Mouse (Mus musculus): Measurements from ENCODE around the gene Galnt9. TPM values are rescaled to one million over a fixed set of nuclear protein-coding genes. Genes with fewer than 3 reads are reported as not detected.

Galnt9 gene
- polyA plus RNA-seq, 1 experiment from 2014 or later: 0.80 TPM

- Histone ChIP-seq H3K27me3 (replicated peaks; ENCODE audit: control insufficient read depth, insufficient read depth, low read length) (no peaks in the 10 kb centered on the region), H3K36me3 (ENCODE audit: control insufficient read depth, insufficient read depth, low read length) (no peaks in the 10 kb centered on the region), H3K27ac (ENCODE audit: low read depth) (no peak overlapping the region), H3K4me1 (replicated peaks; ENCODE audit: control insufficient read depth, insufficient read depth, low read length) (0 out of 2 replicates have a peak, but pooled peaks cover 3% of the 10 kb centered on the region), H3K9ac (ENCODE audit: low read length) (no peak overlapping the region), H3K4me2 (ENCODE audit: low read length) (no peak overlapping the region), H3K9me3 (ENCODE audit: control insufficient read depth, low read length) (no peaks in the 10 kb centered on the region), H3K4me3 (ENCODE audit: low read depth, low read length) (no peak overlapping the region)
- DNase-seq (ENCODE audit: low spot score) (no peak), ATAC-seq (replicated peaks; ENCODE audit: low FRiP score, low TSS enrichment, low read depth) (no peak)
- WGBS: 79% methylated on average over 7 of the region's 7 CpGs
These were observed 59.0 kb downstream of the Galnt9 start for GRCm38 (mm10) chr5:110603016-110603685.

- Histone ChIP-seq H3K27ac (ENCODE audit: low read depth) (no peak overlapping the region), H3K4me2 (ENCODE audit: low read length) (no peak overlapping the region), H3K4me3 (ENCODE audit: low read depth, low read length) (no peak overlapping the region), H3K4me1 (replicated peaks; ENCODE audit: control insufficient read depth, insufficient read depth, low read length) (0 out of 2 replicates have a peak, but pooled peaks cover 3% of the 10 kb centered on the region), H3K9ac (ENCODE audit: low read length) (no peak overlapping the region), H3K27me3 (replicated peaks; ENCODE audit: control insufficient read depth, insufficient read depth, low read length) (no peaks in the 10 kb centered on the region), H3K9me3 (ENCODE audit: control insufficient read depth, low read length) (no peaks in the 10 kb centered on the region), H3K36me3 (ENCODE audit: control insufficient read depth, insufficient read depth, low read length) (no peaks in the 10 kb centered on the region)
- ATAC-seq (replicated peaks; ENCODE audit: low FRiP score, low TSS enrichment, low read depth) (no peak), DNase-seq (ENCODE audit: low spot score) (no peak)
- WGBS: 76% methylated on average over 2 of the region's 2 CpGs
These were observed 60.2 kb downstream of the Galnt9 start for GRCm38 (mm10) chr5:110604311-110604710.

- H3K4me2 ChIP-seq (ENCODE audit: low read length): no peak overlapping the region
- no peaks in the 10 kb centered on the region for H3K36me3 ChIP-seq (ENCODE audit: control insufficient read depth, insufficient read depth, low read length)
- no peak overlapping the region for H3K4me3 ChIP-seq (ENCODE audit: low read depth, low read length)
- 55% methylated on average over 5 of the region's 5 CpGs for WGBS
- H3K27ac ChIP-seq (ENCODE audit: low read depth): no peak overlapping the region
- H3K4me1 ChIP-seq (replicated peaks; ENCODE audit: control insufficient read depth, insufficient read depth, low read length): 0 out of 2 replicates have a peak, but pooled peaks cover 3% of the 10 kb centered on the region
- H3K9ac ChIP-seq (ENCODE audit: low read length): no peak overlapping the region
- no peaks in the 10 kb centered on the region for H3K9me3 ChIP-seq (ENCODE audit: control insufficient read depth, low read length)
- ATAC-seq (replicated peaks; ENCODE audit: low FRiP score, low TSS enrichment, low read depth) (no peak), DNase-seq (ENCODE audit: low spot score) (no peak)
- H3K27me3 ChIP-seq (replicated peaks; ENCODE audit: control insufficient read depth, insufficient read depth, low read length): no peaks in the 10 kb centered on the region
These were observed 61.5 kb downstream of the Galnt9 start for GRCm38 (mm10) chr5:110605531-110606221.

DNA sequence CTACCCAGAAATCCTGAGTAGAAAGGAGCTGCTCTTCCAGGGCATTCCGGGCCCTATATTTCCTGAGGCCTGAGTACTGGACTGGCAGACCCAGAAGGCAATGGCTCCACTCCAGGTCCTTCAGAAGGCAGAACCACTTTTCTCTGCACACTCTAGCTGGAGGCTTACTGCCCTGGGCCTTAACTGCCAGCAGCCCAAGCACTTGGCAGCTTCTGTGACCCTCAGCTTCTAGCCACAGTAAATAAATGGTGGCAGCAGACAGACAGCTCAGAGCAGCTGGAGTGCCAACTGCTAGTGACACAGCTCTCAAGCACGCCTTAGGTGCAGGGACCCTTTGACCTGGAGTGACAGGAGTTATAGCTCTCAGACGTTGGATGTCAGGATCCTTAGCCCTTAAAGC lies 63.6 kb downstream of the Galnt9 start:
- DNase-seq (ENCODE audit: low spot score) (no peak), ATAC-seq (replicated peaks; ENCODE audit: low FRiP score, low TSS enrichment, low read depth) (no peak)
- 51% methylated on average over 3 of the region's 3 CpGs for WGBS
- H3K9me3 ChIP-seq (ENCODE audit: control insufficient read depth, low read length): no peaks in the 10 kb centered on the region
- no peak overlapping the region for H3K9ac ChIP-seq (ENCODE audit: low read length)
- no peaks in the 10 kb centered on the region for H3K36me3 ChIP-seq (ENCODE audit: control insufficient read depth, insufficient read depth, low read length)
- H3K27me3 ChIP-seq (replicated peaks; ENCODE audit: control insufficient read depth, insufficient read depth, low read length): no peaks in the 10 kb centered on the region
- H3K4me1 ChIP-seq (replicated peaks; ENCODE audit: control insufficient read depth, insufficient read depth, low read length): 0 out of 2 replicates have a peak, but pooled peaks cover 3% of the 10 kb centered on the region
- no peak overlapping the region for H3K27ac ChIP-seq (ENCODE audit: low read depth)
- no peak overlapping the region for H3K4me2 ChIP-seq (ENCODE audit: low read length)
- no peak overlapping the region for H3K4me3 ChIP-seq (ENCODE audit: low read depth, low read length)

DNA sequence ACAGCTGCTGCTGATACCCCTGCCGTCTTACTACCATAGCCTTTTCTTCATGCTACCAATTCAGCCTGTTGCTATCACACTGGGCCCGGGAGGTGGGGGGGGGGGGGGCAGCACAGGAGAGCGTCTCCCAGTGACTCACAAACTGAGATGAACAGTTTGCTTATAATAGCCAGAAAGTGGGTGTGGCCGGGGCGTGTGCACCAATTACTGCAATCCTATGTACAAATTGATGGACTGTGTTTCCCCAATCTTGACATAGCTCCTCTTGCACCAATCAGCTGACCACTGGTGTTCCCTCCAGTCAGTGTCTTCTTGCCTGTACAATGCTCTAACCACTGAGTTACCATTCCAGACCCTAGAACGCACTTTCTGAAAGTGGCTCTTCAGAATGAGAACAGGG lies 64.2 kb downstream of the Galnt9 start:
- Histone ChIP-seq H3K4me2 (ENCODE audit: low read length) (no peak overlapping the region), H3K9me3 (ENCODE audit: control insufficient read depth, low read length) (no peaks in the 10 kb centered on the region), H3K4me3 (ENCODE audit: low read depth, low read length) (no peak overlapping the region), H3K27ac (ENCODE audit: low read depth) (no peak overlapping the region), H3K36me3 (ENCODE audit: control insufficient read depth, insufficient read depth, low read length) (no peaks in the 10 kb centered on the region), H3K4me1 (replicated peaks; ENCODE audit: control insufficient read depth, insufficient read depth, low read length) (0 out of 2 replicates have a peak, but pooled peaks cover 3% of the 10 kb centered on the region), H3K9ac (ENCODE audit: low read length) (no peak overlapping the region), H3K27me3 (replicated peaks; ENCODE audit: control insufficient read depth, insufficient read depth, low read length) (no peaks in the 10 kb centered on the region)
- no peak for DNase-seq (ENCODE audit: low spot score)
- 59% methylated on average over 6 of the region's 6 CpGs for WGBS
- ATAC-seq (replicated peaks; ENCODE audit: low FRiP score, low TSS enrichment, low read depth): no peak

- H3K9ac ChIP-seq (ENCODE audit: low read length): no peak overlapping the region
- H3K27me3 ChIP-seq (replicated peaks; ENCODE audit: control insufficient read depth, insufficient read depth, low read length): no peaks in the 10 kb centered on the region
- H3K36me3 ChIP-seq (ENCODE audit: control insufficient read depth, insufficient read depth, low read length): no peaks in the 10 kb centered on the region
- H3K4me3 ChIP-seq (ENCODE audit: low read depth, low read length): no peak overlapping the region
- H3K4me1 ChIP-seq (replicated peaks; ENCODE audit: control insufficient read depth, insufficient read depth, low read length): 0 out of 2 replicates have a peak, but pooled peaks cover 3% of the 10 kb centered on the region
- no peak for ATAC-seq (replicated peaks; ENCODE audit: low FRiP score, low TSS enrichment, low read depth)
- 68% methylated on average over 8 of the region's 8 CpGs for WGBS
- H3K9me3 ChIP-seq (ENCODE audit: control insufficient read depth, low read length): no peaks in the 10 kb centered on the region
- no peak overlapping the region for H3K27ac ChIP-seq (ENCODE audit: low read depth)
- no peak overlapping the region for H3K4me2 ChIP-seq (ENCODE audit: low read length)
- DNase-seq (ENCODE audit: low spot score): no peak
These were observed 64.8 kb downstream of the Galnt9 start for GRCm38 (mm10) chr5:110608941-110609340.

- no peaks in the 10 kb centered on the region for H3K9me3 ChIP-seq (ENCODE audit: control insufficient read depth, low read length)
- no peak overlapping the region for H3K4me3 ChIP-seq (ENCODE audit: low read depth, low read length)
- ATAC-seq (replicated peaks; ENCODE audit: low FRiP score, low TSS enrichment, low read depth) (no peak), DNase-seq (ENCODE audit: low spot score) (no peak)
- no peaks in the 10 kb centered on the region for H3K27me3 ChIP-seq (replicated peaks; ENCODE audit: control insufficient read depth, insufficient read depth, low read length)
- H3K27ac ChIP-seq (ENCODE audit: low read depth): no peak overlapping the region
- H3K9ac ChIP-seq (ENCODE audit: low read length): no peak overlapping the region
- H3K4me1 ChIP-seq (replicated peaks; ENCODE audit: control insufficient read depth, insufficient read depth, low read length): 0 out of 2 replicates have a peak, but pooled peaks cover 3% of the 10 kb centered on the region
- no peak overlapping the region for H3K4me2 ChIP-seq (ENCODE audit: low read length)
- no peaks in the 10 kb centered on the region for H3K36me3 ChIP-seq (ENCODE audit: control insufficient read depth, insufficient read depth, low read length)
- 90% methylated on average over 3 of the region's 3 CpGs for WGBS
These were observed 65.3 kb downstream of the Galnt9 start for GRCm38 (mm10) chr5:110609425-110609824.

DNA sequence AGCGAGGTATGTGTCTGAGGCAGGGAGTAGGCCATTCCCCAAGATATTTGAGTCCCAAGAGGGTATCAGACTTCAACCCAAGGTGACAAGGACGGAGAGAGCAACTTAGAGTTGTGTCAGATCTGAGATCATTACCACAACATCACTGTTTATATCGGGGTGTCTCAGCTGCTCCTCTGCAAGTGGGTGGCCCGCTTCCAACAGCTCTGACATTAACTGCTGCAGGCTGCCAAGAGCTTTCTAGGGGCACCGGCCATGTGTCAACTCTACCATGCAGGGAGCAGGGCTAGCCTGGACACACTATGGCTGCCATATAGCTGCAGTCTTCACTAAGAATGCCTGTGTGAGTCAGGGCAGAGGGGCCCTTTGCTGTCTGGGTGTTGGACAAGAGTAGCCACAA lies 65.7 kb downstream of the Galnt9 start:
- no peak overlapping the region for H3K9ac ChIP-seq (ENCODE audit: low read length)
- 0 out of 2 replicates have a peak, but pooled peaks cover 3% of the 10 kb centered on the region for H3K4me1 ChIP-seq (replicated peaks; ENCODE audit: control insufficient read depth, insufficient read depth, low read length)
- no peak overlapping the region for H3K27ac ChIP-seq (ENCODE audit: low read depth)
- no peak for ATAC-seq (replicated peaks; ENCODE audit: low FRiP score, low TSS enrichment, low read depth)
- no peaks in the 10 kb centered on the region for H3K36me3 ChIP-seq (ENCODE audit: control insufficient read depth, insufficient read depth, low read length)
- no peaks in the 10 kb centered on the region for H3K27me3 ChIP-seq (replicated peaks; ENCODE audit: control insufficient read depth, insufficient read depth, low read length)
- no peak overlapping the region for H3K4me2 ChIP-seq (ENCODE audit: low read length)
- no peaks in the 10 kb centered on the region for H3K9me3 ChIP-seq (ENCODE audit: control insufficient read depth, low read length)
- no peak for DNase-seq (ENCODE audit: low spot score)
- no peak overlapping the region for H3K4me3 ChIP-seq (ENCODE audit: low read depth, low read length)
- WGBS: 77% methylated on average over 5 of the region's 5 CpGs
